Mouse (Mus musculus): ENCODE data around the gene Gm17093. TPM values are rescaled to one million over a fixed set of nuclear protein-coding genes. Genes with fewer than 3 reads are reported as not detected.
"Not testable (repeated sequence)": the region's sequence is repeated elsewhere in the genome, so short reads cannot be mapped to it uniquely, and the experiment has no call there.

Gene Gm17093
- polyA plus RNA-seq (2016; fragmentation: Nextera tagmentation; extraction: Ambion mirVana) = not detected in 2 replicates

DNA sequence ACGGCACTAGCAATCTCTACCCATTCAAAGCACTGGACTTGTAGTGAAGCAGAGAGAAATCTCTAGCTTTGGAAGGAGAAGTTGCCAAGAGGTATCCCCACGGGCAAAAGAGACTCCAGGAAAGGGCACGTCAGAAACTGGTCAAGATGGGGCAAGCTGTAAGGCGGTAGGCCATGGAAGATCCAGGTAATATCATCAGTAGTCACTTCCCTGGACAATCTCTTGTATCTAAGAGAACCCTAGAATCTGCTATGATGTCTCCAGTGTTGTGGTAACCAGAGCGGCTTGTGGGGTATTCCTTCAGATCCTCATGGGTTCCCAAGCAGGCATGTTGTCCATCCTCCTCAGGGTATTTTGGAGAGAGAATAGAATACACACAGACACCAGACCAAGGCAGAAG lies at the start of gene Gm17093:
Gm17093 (plus strand) TSS at position 301 of the 400 bp plus-strand sequence.
- H3K27ac ChIP-seq; H3K4me3 ChIP-seq; DNase-seq (ENCODE audit: extremely low spot score, low spot score); H3K9me3 ChIP-seq; H3K36me3 ChIP-seq (replicated peaks); H3K4me1 ChIP-seq; H3K27me3 ChIP-seq (ENCODE audit: poor library complexity, severe bottlenecking): not testable (repeated sequence)
- WGBS = 86% methylated on average over 5 of the region's 5 CpGs

DNA sequence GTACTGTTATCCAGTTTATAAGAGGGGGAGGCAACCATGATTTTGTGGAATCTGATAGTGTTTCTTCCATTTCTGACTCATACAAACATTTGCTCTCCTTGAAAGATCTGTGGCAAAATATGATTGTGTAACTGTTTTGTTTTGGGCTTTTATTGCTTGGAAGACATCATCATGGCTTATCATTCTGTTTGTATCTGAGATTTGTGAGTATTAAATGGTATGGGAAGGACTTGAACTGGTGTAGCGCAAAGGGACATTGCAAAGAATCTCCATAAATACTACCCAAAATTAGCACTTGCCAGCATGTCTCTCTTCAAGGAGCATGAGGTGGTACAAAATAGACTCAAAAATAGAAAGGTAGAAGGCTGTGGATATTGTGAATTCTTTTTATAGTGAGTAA lies 25.9 kb upstream of the Gm17093 start, which contains the start of gene BC061237:
BC061237 (plus strand) TSS at position 301 of the 400 bp plus-strand sequence.
- H3K36me3 ChIP-seq (replicated peaks); H3K27me3 ChIP-seq (ENCODE audit: poor library complexity, severe bottlenecking); H3K4me1 ChIP-seq; H3K4me3 ChIP-seq; DNase-seq (ENCODE audit: extremely low spot score, low spot score); H3K27ac ChIP-seq; H3K9me3 ChIP-seq: not testable (repeated sequence)
- 100% methylated on average over 1 of the region's 1 CpGs for WGBS

DNA sequence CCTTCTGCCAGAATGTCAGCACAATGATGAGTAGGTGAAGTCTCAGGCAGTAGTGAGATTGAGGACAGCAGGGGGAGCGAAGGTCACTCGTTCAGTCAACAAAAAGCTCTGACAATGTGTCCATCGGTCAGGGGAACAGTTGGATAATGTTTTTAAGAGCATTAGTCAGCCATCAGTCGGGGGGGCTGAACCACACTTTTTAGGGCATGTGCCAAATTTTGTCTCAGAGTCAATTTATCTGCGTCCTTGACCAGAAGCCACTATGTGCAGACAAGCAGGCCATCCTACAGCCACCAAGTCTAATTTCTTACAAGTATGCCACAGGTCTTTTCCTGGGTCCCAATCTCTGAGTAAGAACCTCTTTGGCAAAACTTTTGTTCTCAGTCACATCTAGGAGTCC lies 29.9 kb downstream of the Gm17093 start:
- H3K27me3 ChIP-seq (ENCODE audit: poor library complexity, severe bottlenecking) = not testable (repeated sequence)
- 96% methylated on average over 4 of the region's 5 CpGs for WGBS

More for the DNA sequence above, 29.9 kb downstream of the Gm17093 start:
- not testable (repeated sequence) for H3K27ac ChIP-seq; H3K9me3 ChIP-seq; DNase-seq (ENCODE audit: extremely low spot score, low spot score); H3K36me3 ChIP-seq (replicated peaks); H3K4me1 ChIP-seq; H3K4me3 ChIP-seq

Other genes with a start within 250 kb of the Gm17093 start
- not detected in 2 replicates for gene Gm8220, start 232.7 kb upstream of the Gm17093 start, polyA plus RNA-seq (2016; fragmentation: Nextera tagmentation; extraction: Ambion mirVana)
- gene Gm5930, start 179.7 kb upstream of the Gm17093 start, polyA plus RNA-seq (2016; fragmentation: Nextera tagmentation; extraction: Ambion mirVana) = not detected in 2 replicates
- not detected in 2 replicates for gene Gm8229, start 152.9 kb upstream of the Gm17093 start, polyA plus RNA-seq (2016; fragmentation: Nextera tagmentation; extraction: Ambion mirVana)
- not detected in 2 replicates for gene Gm3371, start 107.6 kb upstream of the Gm17093 start, polyA plus RNA-seq (2016; fragmentation: Nextera tagmentation; extraction: Ambion mirVana)
- gene Gm8232, start 84.6 kb upstream of the Gm17093 start, polyA plus RNA-seq (2016; fragmentation: Nextera tagmentation; extraction: Ambion mirVana) = not detected in 2 replicates
- gene BC061237, start 25.8 kb upstream of the Gm17093 start, polyA plus RNA-seq (2016; fragmentation: Nextera tagmentation; extraction: Ambion mirVana) = not detected in 2 replicates
- gene Gm8247, start 64.9 kb downstream of the Gm17093 start, polyA plus RNA-seq (2016; fragmentation: Nextera tagmentation; extraction: Ambion mirVana) = not detected in 2 replicates
- gene Gm5624, start 109.7 kb downstream of the Gm17093 start, polyA plus RNA-seq (2016; fragmentation: Nextera tagmentation; extraction: Ambion mirVana) = not detected in 2 replicates
- not detected in 2 replicates for gene Gm8257, start 188.2 kb downstream of the Gm17093 start, polyA plus RNA-seq (2016; fragmentation: Nextera tagmentation; extraction: Ambion mirVana)
- not detected in 2 replicates for gene Gm8267, start 232.1 kb downstream of the Gm17093 start, polyA plus RNA-seq (2016; fragmentation: Nextera tagmentation; extraction: Ambion mirVana)